ENCODE assay signal across 9 mouse cellular contexts in genomic region chr5:147155449-147156133, GRCm38 (mm10). TPM values are rescaled to one million over a fixed set of nuclear protein-coding genes. Genes with fewer than 3 reads are reported as not detected.
DNase-seq lines count a peak whose midpoint lies in the region; ATAC-seq and TF ChIP-seq lines count a peak whose summit lies in the region.
"Had no signal": no experiment of that assay in that cellular context is flagged by ENCODE, and none has a peak within 500 bp of the region (broad histone marks: within the 10 kb centered on the region; RNA-seq: fewer than 3 reads in every experiment).

No protein-coding gene starts in this region.

- no peaks in the 10 kb centered on the region for H3K9me3 ChIP-seq in ES-Bruce4 (replicated peaks; ENCODE audit: control insufficient read depth, insufficient read depth, low read length, poor library complexity, severe bottlenecking)
- H3K9me3 ChIP-seq in ES-E14 (ENCODE audit: control insufficient read depth, insufficient read depth, low read depth, low read length) = no peaks in the 10 kb centered on the region
- H3K9me3 ChIP-seq in forebrain, embryonic 14.5 days (replicated peaks; ENCODE audit: control insufficient read depth, low read length) = no peaks in the 10 kb centered on the region

- intact Hi-C loops in heart, postnatal 10 days (cut with DNase I) = no loop called here

- H3K36me3 ChIP-seq in ES-Bruce4 (ENCODE audit: control insufficient read depth, insufficient read depth, low read length, poor library complexity, severe bottlenecking) = no peaks in the 10 kb centered on the region
- no peaks in the 10 kb centered on the region for H3K36me3 ChIP-seq in ES-E14 (ENCODE audit: control insufficient read depth, insufficient read depth, low read length, poor library complexity, severe bottlenecking)
- no peaks in the 10 kb centered on the region for H3K36me3 ChIP-seq in forebrain, embryonic 14.5 days (ENCODE audit: control insufficient read depth, insufficient read depth, low read length)

- DNase-seq in ES-E14 (ENCODE audit: low read depth, low spot score) = peak; percentile 66
- peak; percentile 88 for DNase-seq in forebrain, embryonic 14.5 days (ENCODE audit: low spot score)
- DNase-seq in mesoderm, embryonic 11.5 days (ENCODE audit: low read depth, low spot score) = peak; percentile 77
- no peak for DNase-seq in spleen, postnatal 14 days (ENCODE audit: low spot score in 2 of 2)
- DNase-seq in heart, postnatal 10 days = no peak
- DNase-seq: liver, postnatal 0 days had no signal

- TF ChIP-seq CTCF in ES-Bruce4 (IDR thresholded peaks at IDR 0.05; ENCODE audit: low read depth, low read length) = no peak

- H3K27ac ChIP-seq in ES-Bruce4 (ENCODE audit: insufficient read depth, low read length) (peak overlapping the region; percentile 94), ES-E14 (ENCODE audit: insufficient read depth, low read depth, low read length, poor library complexity, severe bottlenecking) (peak overlapping the region; percentile 99)
- H3K27ac ChIP-seq in forebrain, embryonic 14.5 days (ENCODE audit: low read depth, low read length) = no peak overlapping the region

- in situ Hi-C loops in ES-E14 (cut with MboI; ENCODE audit: low sequenced_read_pairs in 2 of 2, unreplicated experiment in 2 of 2) = no loop called here

- peak; percentile 99 for TF ChIP-seq EP300 in ES-Bruce4 (IDR thresholded peaks at IDR 0.05; ENCODE audit: insufficient read depth, low read depth, low read length)

- ATAC-seq in forebrain, embryonic 14.5 days = peak; percentile 95
- no peak for ATAC-seq in monocyte, adult 5-6 weeks (replicated peaks; ENCODE audit: insufficient number of reproducible peaks, low FRiP score, low TSS enrichment, poor library complexity, severe bottlenecking)
- ATAC-seq: liver, postnatal 0 days had no signal

- H3K4me2 ChIP-seq in forebrain, embryonic 14.5 days (ENCODE audit: low read length) = 0 out of 2 replicates have a peak overlapping the region, but pooled peaks have one; percentile 6

- H3K27me3 ChIP-seq in ES-Bruce4 (ENCODE audit: control insufficient read depth, insufficient read depth, low read length, poor library complexity, severe bottlenecking) = no peaks in the 10 kb centered on the region
- H3K27me3 ChIP-seq in forebrain, embryonic 14.5 days (replicated peaks; ENCODE audit: control insufficient read depth, insufficient read depth, low read length) = peaks cover 64% of the 10 kb centered on the region

- H3K4me1 ChIP-seq in ES-Bruce4 (ENCODE audit: control insufficient read depth, insufficient read depth, low read length) (peaks cover 14% of the 10 kb centered on the region), ES-E14 (ENCODE audit: control insufficient read depth in 2 of 2, insufficient read depth in 2 of 2, low read length in 2 of 2, poor library complexity in 1 of 2) (peaks cover 7 to 26% of the 10 kb centered on the region in 2 experiments)
- peaks cover 16% of the 10 kb centered on the region for H3K4me1 ChIP-seq in forebrain, embryonic 14.5 days (ENCODE audit: control insufficient read depth, insufficient read depth, low read length)

- TF ChIP-seq POLR2A in ES-Bruce4 (IDR thresholded peaks at IDR 0.05; ENCODE audit: insufficient read depth, low read length) = no peak

- H3K9ac ChIP-seq in ES-Bruce4 (ENCODE audit: low read depth, poor library complexity, severe bottlenecking) = peak overlapping the region; percentile 26
- H3K9ac ChIP-seq in ES-E14 (ENCODE audit: insufficient read depth, low read depth, low read length, poor library complexity, severe bottlenecking) = peak overlapping the region; percentile 66; the same call in 1 of the 2 replicates
- no peak overlapping the region for H3K9ac ChIP-seq in forebrain, embryonic 14.5 days (ENCODE audit: low read length)
- H3K9ac ChIP-seq: liver, postnatal 0 days had no signal

- under 1% methylated on average over 13 of the region's 13 CpGs for WGBS in forebrain, embryonic 14.5 days

- H3K4me3 ChIP-seq in ES-Bruce4 (ENCODE audit: low read depth, low read length) (peak overlapping the region; percentile 22; the same call in 1 of the 2 replicates), ES-E14 (ENCODE audit: insufficient read depth in 1 of 2, low read depth in 1 of 2, low read length in 2 of 2, poor library complexity in 1 of 2, severe bottlenecking in 1 of 2) (peak overlapping the region; percentile 27 to 35)
- H3K4me3 ChIP-seq in forebrain, embryonic 14.5 days (ENCODE audit: low read depth, low read length) = no peak overlapping the region

TF ChIP-seq in ES-E14, 5 proteins besides CTCF, POLR2A, EP300 and RAD21:
- TF ChIP-seq CHD2 (IDR thresholded peaks at IDR 0.05; ENCODE audit: low read depth, low read length) (no peak; the same call in 1 of the 2 replicates), MAFK (IDR thresholded peaks at IDR 0.05; ENCODE audit: insufficient read depth, low read depth, low read length) (no peak), HCFC1 (IDR thresholded peaks at IDR 0.05; ENCODE audit: borderline replicate concordance, insufficient read depth, low read length) (no peak), ZNF384 (IDR thresholded peaks at IDR 0.05; ENCODE audit: low read depth, low read length) (no peak), ZC3H11A (IDR thresholded peaks at IDR 0.05; ENCODE audit: borderline replicate concordance, low read depth, low read length) (no peak)

RNA-seq across cellular contexts. Expression of gene Gsx1, which starts 32.9 kb away (rescaled TPM):
- not detected in 2 replicates for polyA plus RNA-seq in ES-Bruce4 (2011; ENCODE audit: insufficient read depth, insufficient read length, low read depth, missing spikeins)
- total RNA-seq in ES-E14 (2012; rRNA removed) = 0.26 TPM in 1 of 2 replicates, not detected in the other
- 2.3 and 3.0 TPM in 2 replicates for polyA plus RNA-seq in forebrain, embryonic 14.5 days (2014; fragmentation: Nextera tagmentation; extraction: Ambion mirVana)
- total RNA-seq in monocyte, adult 5-6 weeks (2017) = not detected in 3 replicates
- total RNA-seq in heart, postnatal 10 days (2021) = not detected
- total RNA-seq: granulocyte monocyte progenitor cell, adult 5-6 weeks had no signal
- polyA plus RNA-seq: liver, postnatal 0 days had no signal

Comparison
In these comparisons a context has a peak if more than half of its experiments do, and no peak if none do; other contexts are left out.
1. DNase-seq: peak in ES-E14 (single experiment), forebrain, embryonic 14.5 days (single experiment) and mesoderm, embryonic 11.5 days (single experiment); none in spleen, postnatal 14 days (0 of 2) and heart, postnatal 10 days (0 of 2).